Mouse (Mus musculus): ENCODE data around the gene Map2k1. TPM values are rescaled to one million over a fixed set of nuclear protein-coding genes. Genes with fewer than 3 reads are reported as not detected.

The Map2k1 gene
- 10 to 100 TPM; 54.7 TPM for total RNA-seq (2023)

DNA sequence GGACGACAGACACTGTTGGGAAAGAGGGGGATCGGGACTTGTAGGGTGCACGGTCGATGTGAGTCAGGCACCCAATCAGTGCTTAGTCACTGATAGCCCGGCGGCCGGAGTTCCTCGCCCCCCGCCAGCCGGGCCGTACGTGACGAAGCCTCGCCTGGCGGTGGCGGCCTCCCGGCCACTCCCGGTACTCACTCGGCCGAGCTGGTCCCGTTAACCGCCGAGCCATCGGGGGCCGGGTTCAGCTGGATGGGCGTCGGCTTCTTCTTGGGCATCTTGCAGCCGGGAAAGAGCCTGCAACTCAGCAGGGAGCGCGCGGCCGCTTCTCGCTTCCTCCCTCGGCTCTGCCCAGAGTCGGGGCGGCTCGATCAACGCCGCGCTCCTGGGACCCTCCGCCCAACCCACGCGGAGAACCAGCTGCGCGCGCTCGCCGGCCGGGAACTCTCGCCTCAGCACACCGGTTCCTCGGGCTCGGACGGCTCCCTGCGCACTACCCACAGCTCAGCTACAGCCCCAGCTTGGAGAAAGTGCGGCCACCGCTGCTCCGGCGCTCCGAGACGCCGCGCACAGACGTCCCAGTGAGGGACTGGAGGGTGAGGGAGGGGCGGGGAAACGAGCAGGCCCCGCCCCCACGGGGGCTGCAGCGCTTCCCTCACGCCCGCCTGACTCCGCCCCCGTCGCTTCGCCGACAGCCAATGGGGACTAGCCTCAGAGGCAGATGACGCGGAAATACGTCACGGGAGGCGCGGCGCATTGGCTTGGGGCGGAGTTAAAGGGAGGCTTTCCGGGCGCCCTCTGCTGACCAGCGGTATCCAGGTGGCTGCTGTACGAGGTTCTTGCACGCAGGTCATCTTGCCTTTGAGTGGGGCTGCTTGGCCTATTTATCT is at the start of gene Map2k1:
Gene Map2k1 (minus strand): TSS at position 611 of the 884 bp plus-strand sequence.

DNA sequence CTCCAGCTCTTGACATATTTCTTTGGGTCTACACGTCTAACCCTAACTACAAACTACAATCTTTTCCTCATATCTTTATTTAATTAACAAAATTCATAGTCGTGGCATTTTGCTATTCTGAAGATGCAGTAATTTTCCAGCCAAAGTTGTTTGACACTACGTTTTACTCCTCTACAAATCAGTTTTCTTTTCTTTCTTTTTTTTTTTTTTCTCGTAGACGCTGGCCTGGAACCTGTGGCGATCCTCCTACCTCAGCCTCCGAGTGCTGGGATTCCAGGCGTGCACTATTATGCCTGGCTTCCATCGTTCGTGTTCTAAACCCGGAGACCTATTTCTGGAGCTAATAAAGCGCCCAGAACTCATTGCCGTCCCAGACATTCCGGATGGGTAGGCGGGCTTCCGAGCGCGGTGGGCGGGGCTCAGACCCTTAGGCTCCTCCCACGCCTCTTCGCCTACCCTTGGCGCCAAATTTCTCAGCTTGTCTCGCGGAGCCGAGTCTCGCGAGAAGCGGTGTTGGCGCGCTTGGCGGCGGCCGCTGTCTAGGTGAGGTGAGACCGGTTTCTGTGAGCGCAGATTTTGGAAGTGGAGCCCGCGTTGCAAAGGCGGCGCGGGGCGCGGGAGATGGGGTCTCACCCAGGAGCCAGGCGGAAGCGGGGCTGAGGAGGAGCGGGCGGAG is 27.8 kb upstream of the Map2k1 start, which contains the start of gene Tipin:
Gene Tipin (plus strand): TSS at position 477 of the 676 bp plus-strand sequence.

DNA sequence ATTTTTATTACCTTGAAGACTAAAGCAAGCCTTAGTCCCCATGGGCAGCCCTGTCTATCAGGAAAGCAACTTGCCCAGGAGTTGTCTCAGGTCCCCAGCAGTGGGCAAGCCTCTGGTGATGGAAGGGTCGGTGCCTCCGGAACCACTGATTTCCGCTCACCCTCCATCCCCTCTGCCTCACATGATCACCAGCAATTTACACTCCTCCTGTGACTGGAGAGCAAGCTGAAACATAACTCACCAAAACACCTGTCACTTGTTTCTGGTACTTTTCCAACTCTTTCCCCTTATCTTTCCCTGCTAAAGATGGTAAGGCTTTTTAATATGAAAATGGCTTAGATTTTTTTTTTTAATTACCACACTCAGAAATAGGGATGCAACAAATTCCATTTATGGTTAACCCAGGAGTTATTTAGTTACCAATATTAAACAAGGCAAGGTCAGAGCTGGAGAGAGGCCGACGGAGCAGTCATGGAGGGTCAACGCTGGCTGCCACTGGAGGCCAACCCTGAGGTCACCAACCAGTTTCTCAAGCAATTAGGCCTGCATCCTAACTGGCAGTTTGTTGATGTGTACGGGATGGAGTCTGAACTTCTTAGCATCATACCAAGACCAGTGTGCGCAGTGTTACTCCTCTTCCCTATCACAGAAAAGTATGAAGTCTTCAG is 18.5 kb downstream of the Map2k1 start, which contains the start of gene Uchl4:
Gene Uchl4 (plus strand): TSS at position 434 of the 668 bp plus-strand sequence.

DNA sequence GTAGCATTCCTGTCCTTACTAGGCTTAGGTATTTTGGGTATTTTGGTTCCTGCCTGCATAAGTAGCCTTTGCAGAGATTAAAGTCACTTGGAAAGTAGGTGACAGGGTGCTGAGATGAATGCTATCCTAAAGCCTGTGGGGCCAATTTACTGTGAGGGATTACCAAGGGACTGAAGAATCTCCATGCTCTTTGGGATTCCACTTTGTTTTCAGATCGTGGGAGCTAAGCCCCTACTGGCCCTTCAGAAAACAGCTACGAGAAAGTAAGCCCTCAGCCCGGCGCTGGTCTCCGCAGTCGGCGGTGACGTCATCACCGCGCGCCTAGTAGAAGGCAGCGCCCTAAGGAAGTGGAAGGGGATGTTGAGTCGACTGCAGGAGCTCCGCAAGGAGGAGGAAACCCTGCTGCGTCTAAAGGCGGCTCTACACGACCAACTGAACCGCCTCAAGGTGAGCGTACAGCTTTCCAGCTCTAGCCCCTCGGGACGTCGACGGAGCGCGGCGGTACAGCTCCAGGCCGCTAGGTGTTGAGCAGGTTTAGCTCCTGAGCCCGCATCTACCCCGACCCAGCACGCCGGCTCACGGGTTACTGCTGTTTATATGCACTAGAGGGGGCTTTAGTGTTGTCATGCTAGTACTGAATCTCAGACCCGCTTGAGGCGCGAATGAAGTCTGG is 74.3 kb downstream of the Map2k1 start, which contains the start of gene Snapc5:
Gene Snapc5 (plus strand): TSS at position 301 of the 673 bp plus-strand sequence.

DNA sequence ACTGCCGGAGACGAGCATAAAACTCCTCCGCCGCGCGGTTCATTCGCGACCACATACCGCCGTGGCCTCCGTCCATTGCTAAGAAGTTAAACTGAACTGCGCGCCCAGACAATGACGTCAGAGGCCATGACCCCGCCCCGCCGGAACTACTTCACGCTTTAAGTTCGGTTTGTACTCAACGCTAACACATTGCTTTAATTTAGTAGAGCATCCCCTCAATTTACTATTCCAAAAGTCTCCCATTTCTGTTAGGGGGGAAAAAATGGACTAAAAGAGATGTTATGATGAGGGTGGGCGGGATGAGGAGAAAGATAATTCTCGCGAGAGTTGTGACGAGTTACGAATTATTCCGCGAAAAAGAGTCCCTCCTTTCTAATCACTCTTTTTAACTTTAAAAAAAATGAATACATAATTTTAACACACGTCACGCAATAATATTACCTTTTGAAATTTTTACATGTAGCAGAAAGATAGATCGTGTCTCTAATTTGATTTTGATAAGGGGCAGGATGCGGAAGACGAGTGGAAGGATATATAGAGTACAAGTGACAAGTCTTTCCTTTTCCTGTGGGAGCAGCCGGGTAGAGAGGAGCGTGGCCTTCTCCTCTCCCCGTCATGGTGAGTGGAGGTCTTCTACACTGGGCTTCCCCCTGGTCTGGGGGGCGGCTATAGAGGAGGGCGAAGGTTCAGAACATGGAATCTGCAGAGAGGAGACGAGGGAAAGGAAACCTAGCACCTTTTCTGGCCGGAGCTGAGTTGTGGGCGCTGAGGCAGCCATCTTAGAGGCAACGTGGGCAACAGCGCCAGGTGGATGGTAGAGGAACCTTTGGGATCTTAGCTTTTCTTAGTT is 80.4 kb downstream of the Map2k1 start, which contains the start of the genes Zwilch and Rpl4:
Gene Zwilch (minus strand): TSS at position 289 of the 850 bp plus-strand sequence.
Gene Rpl4 (plus strand): TSS at position 560 of the 850 bp plus-strand sequence.

Other genes with a start within 250 kb of the Map2k1 start
- not detected for gene Smad6, start 231.6 kb downstream of the Map2k1 start, total RNA-seq (2023)
- gene Lctl, start 136.5 kb downstream of the Map2k1 start, total RNA-seq (2023): not detected
- 1 to 10 TPM; 5.1 to 5.6 TPM for gene Zwilch, start 80.5 kb downstream of the Map2k1 start, total RNA-seq (2023)
- 1,000 to 10,000 TPM; 2,323 to 2,447 TPM for gene Rpl4, start 80.3 kb downstream of the Map2k1 start, total RNA-seq (2023)
- gene Snapc5, start 74.4 kb downstream of the Map2k1 start, total RNA-seq (2023): 10 to 100 TPM; 23.2 to 31.4 TPM
- 1 to 10 TPM; 2.5 to 3.0 TPM for gene Uchl4, start 18.4 kb downstream of the Map2k1 start, total RNA-seq (2023)
- 10 to 100 TPM; 19.6 to 20.3 TPM for gene Tipin, start 27.9 kb upstream of the Map2k1 start, total RNA-seq (2023)
- 10 to 100 TPM; 21.8 to 25.7 TPM for gene Dis3l, start 87.7 kb upstream of the Map2k1 start, total RNA-seq (2023)
- gene Megf11, start 132.0 kb upstream of the Map2k1 start, total RNA-seq (2023): 1 to 10 TPM in 1 of 2 experiments, under 1 TPM in 1; 0.93 to 1.3 TPM